Mouse (Mus musculus) bone marrow, adult 2 months (tissue): ENCODE results near the gene Eipr1.

Experiments used
- CTCF ChIP-seq: fragments of 200-500 bp; IDR thresholded peaks from 2 replicates; pipeline ENCODE4 v1.5.1; 2011; ENCODE audit warnings: low read length, control low read depth; ENCODE audit not compliant: control insufficient read depth, insufficient read depth
- POLR2A ChIP-seq: fragments of 200-500 bp; IDR thresholded peaks from 2 replicates; pipeline ENCODE4 v1.6.1; 2011; ENCODE audit warnings: low read depth, mild to moderate bottlenecking, control low read depth, low read length, borderline replicate concordance; ENCODE audit not compliant: control insufficient read depth

- no peak for TF ChIP-seq CTCF
- no peak for TF ChIP-seq POLR2A
These were observed 148.7 kb downstream of the Eipr1 start for GRCm38 (mm10) chr12:28900341-28900740.
